Mouse (Mus musculus) lung, postnatal 4 days (tissue): Measurements from ENCODE around the gene Uqcrh.

Source experiments
- DNase-seq, 2 experiments: peaks; one replicate each; pipeline ENCODE4 v3.0.0; 2021

Gene Uqcrh

GRCm38 (mm10) chr4:116074861-116075620 is at the start of gene Uqcrh, which contains the start of gene Lrrc41:
Gene Uqcrh (minus strand): TSS chr4:116075071.
Gene Lrrc41 (plus strand): TSS chr4:116075269.
- peak; percentile 96 to 97 for DNase-seq

- DNase-seq: peak; percentile 88 to 91
These were observed 49.0 kb upstream of the Uqcrh start, which contains the start of the genes Rad54l and Pomgnt1 for GRCm38 (mm10) chr4:116123602-116124519. Gene Rad54l (minus strand): TSS chr4:116123690. Gene Pomgnt1 (plus strand): TSS chr4:116123840.

- DNase-seq: no peak
These were observed 47.9 kb upstream of the Uqcrh start for GRCm38 (mm10) chr4:116122762-116123161.

GRCm38 (mm10) chr4:116111486-116111885 is 36.6 kb upstream of the Uqcrh start:
- no peak for DNase-seq

GRCm38 (mm10) chr4:116110695-116111094 is 35.8 kb upstream of the Uqcrh start:
- DNase-seq: no peak

- no peak for DNase-seq
These were observed 30.4 kb upstream of the Uqcrh start for GRCm38 (mm10) chr4:116105278-116105677.

GRCm38 (mm10) chr4:116100959-116101358 is 26.1 kb upstream of the Uqcrh start:
- DNase-seq: no peak

- DNase-seq: no peak
These were observed 22.3 kb upstream of the Uqcrh start for GRCm38 (mm10) chr4:116097211-116097610.

- DNase-seq: no peak
These were observed 21.4 kb upstream of the Uqcrh start for GRCm38 (mm10) chr4:116096291-116096690.

GRCm38 (mm10) chr4:116088510-116089249 is 13.8 kb upstream of the Uqcrh start:
- DNase-seq: no peak

- DNase-seq: peak in 1 of 2 experiments; percentile 17
These were observed 2.6 kb upstream of the Uqcrh start for GRCm38 (mm10) chr4:116077240-116078095.

GRCm38 (mm10) chr4:116076369-116077231 is 1.7 kb upstream of the Uqcrh start:
- peak; percentile 62 to 63 for DNase-seq

- peak; percentile 85 to 87 for DNase-seq
These were observed 929 bp upstream of the Uqcrh start for GRCm38 (mm10) chr4:116075631-116076368.

GRCm38 (mm10) chr4:116074145-116074675 is 661 bp downstream of the Uqcrh start:
- no peak for DNase-seq

- DNase-seq: no peak
These were observed 1.7 kb downstream of the Uqcrh start for GRCm38 (mm10) chr4:116073146-116073545.

- no peak for DNase-seq
These were observed 4.8 kb downstream of the Uqcrh start for GRCm38 (mm10) chr4:116070116-116070515.

GRCm38 (mm10) chr4:116063855-116064254 is 11.0 kb downstream of the Uqcrh start:
- no peak for DNase-seq

- no peak for DNase-seq
These were observed 15.7 kb downstream of the Uqcrh start for GRCm38 (mm10) chr4:116059012-116059726.

GRCm38 (mm10) chr4:116057559-116057958 is 17.3 kb downstream of the Uqcrh start:
- DNase-seq: no peak
